Mouse (Mus musculus) thymus, postnatal 14 days (tissue): ENCODE measurements around the gene Hapln4.

Experiments used
- DNase-seq: peaks from one replicate; pipeline ENCODE4 v3.0.0; 2021

The Hapln4 gene

GRCm38 (mm10) chr8:70104506-70104905, 21.2 kb downstream of the Hapln4 start:
- DNase-seq, result peak; percentile 71

DNA sequence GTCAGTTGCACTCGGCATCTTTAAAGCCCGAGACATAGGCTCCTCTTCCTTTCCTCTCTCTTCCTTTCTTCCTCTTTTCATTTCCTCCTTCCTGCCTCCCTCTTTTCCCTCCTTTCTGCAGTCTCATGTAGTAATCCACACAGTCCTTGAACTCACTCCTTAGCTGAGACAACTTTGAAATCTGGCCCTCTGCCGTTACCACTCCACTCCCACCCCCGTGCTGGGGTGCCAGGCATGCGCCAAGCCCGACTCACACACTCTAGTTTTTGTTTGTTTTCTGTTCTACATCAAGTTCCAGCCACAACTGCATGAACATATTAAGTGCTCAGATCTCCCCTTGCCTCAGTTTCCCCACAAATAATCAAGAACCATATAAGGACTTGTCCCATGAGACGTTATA, 21.7 kb downstream of the Hapln4 start:
- DNase-seq, result no peak

- DNase-seq, result no peak
These were observed 27.2 kb downstream of the Hapln4 start for GRCm38 (mm10) chr8:70110451-70110850.

DNA sequence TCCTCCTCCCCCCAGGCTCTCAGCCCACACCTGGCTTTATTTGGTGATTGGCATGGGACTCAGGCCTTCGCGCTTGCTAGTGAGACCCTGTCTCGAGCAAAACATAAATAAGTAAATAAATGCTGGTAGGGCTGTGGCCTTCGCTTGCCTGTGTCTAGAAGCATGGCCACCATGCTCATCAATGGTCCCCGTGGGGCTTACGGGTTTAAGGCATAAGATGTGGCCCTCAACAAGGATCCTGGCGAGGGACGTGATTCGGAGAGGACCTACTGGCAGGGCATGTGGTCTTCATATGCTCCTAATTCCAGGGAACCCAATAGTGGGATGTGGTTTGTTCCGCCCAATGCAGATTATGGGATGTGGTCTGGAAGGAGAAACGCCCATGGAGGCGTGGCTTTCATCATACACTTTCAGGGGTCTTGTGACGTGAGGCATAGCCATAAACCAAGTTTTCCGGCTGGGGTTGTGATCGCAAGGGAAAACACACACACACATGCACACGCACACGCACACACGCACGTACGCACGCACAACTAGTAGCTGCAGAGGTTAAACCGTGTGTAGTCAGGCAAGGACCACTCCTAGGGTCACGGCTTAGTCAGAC, 28.0 kb downstream of the Hapln4 start:
- no peak for DNase-seq

- DNase-seq, result peak; percentile 23
These were observed 29.3 kb downstream of the Hapln4 start for GRCm38 (mm10) chr8:70112401-70113016.

DNA sequence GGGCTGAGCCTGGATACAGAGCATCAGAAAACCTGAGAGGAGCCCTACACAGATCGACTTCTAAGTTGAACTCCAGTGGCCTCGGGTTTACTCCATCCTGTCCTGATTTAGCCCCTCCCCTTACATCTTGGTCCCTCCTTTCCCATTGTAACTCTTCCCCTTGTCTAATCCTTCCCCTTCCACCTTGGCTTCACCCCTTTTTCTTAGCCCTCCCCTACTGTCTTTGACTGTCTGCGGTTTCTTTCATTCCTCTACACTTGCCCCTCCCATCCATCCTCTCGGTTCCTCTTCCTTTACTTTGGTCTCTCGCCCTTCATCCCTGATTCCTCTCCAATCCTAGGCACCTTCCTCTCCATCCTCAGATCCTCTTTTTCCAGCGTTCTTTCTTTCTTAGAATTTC, 31.2 kb downstream of the Hapln4 start:
- DNase-seq, result no peak

- DNase-seq, result no peak
These were observed 31.6 kb downstream of the Hapln4 start for GRCm38 (mm10) chr8:70114892-70115291.

- DNase-seq, result peak; percentile 37
These were observed 34.4 kb downstream of the Hapln4 start for GRCm38 (mm10) chr8:70117611-70118010.

DNA sequence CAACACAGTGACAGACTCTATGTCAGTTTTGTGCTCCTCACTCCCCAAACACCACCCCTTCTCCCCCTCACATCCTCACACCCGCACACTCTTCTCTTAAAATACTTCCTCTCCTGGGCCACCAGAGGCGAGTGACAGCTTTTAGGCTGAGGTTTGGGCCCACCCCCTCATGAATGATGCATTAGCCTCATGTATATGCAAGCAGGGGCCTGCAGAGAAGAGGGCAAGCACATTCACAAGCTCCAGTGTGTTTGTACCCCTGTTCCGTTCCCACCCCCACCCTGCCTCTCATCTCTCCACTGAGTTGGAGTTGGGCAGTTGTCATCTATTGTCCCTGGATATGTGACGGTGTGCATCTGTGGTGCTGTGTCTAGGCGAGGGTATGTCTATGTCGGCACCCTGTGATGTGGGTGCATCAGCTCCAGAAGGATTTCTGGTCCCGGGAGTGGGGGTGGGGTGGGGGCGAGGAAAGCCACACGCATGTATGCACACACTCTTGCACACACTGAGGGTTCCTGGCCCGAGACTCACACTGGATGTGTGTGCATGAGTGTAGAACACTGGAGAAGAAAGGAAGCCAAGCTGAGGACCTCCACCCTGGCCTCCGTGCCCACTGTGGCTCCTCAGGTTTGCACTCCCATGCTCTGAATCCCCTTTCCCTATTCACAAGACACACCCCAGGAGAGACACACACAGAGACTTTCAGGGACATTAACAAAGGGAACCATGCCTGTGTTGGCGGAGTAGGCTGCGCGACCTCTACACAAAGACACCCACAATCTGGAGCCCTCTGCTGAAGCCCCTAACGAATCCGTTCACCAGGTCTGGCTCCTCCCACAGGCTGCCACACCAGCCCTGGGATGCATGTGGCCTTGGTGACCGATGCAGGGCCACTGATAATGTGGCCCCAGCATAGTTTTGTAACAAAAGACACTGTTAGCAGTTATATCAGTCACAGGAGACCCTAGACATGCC, 35.8 kb downstream of the Hapln4 start:
- no peak for DNase-seq

GRCm38 (mm10) chr8:70120667-70121066, 37.4 kb downstream of the Hapln4 start, which contains the start of gene Ncan:
Gene Ncan (minus strand): TSS chr8:70120873.
- peak; percentile 45 for DNase-seq

DNA sequence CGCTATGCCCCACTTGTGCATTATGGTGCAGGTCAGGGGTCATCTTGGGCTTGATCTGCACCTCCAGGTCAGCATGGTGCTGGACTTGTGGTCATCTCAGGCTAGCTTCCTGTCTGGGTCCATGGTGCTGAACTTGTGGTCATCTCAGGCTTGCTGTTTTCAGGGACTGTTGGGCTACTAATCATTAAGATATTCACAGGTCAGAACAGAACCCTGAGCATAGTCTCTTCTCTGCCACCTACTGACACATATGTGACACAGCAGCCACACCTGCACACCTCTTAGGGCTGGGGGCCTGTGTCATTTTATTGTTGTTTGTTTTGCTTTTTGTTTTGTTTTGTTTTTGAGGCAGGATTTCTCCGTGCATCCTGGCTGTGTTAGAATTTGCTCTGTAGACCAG, 39.6 kb downstream of the Hapln4 start:
- no peak for DNase-seq

GRCm38 (mm10) chr8:70124992-70125391, 41.7 kb downstream of the Hapln4 start:
- DNase-seq, result no peak

- no peak for DNase-seq
These were observed 45.2 kb downstream of the Hapln4 start for GRCm38 (mm10) chr8:70128435-70128834.

- no peak for DNase-seq
These were observed 46.2 kb downstream of the Hapln4 start for GRCm38 (mm10) chr8:70129309-70129952.

DNA sequence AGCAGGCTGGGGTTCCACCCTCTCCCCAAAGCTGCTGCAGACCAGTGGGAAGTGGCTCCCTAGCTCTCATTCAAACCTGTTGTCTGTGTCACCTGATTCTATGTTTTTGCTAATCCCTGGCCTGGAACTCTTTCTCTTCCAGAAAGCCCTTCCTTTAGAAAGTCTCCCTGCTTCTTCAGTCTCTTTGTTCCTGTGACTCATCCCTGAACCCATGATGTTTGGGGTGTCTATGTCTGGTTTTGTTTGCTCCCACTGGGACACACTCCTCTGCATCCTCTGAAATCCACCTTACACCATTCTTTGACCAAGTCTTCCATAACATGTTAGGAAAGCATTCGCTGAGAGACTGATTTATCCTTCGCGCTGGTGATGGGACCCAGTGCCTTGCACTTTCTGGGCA, 46.8 kb downstream of the Hapln4 start:
- DNase-seq, result no peak

GRCm38 (mm10) chr8:70131166-70131883, 48.1 kb downstream of the Hapln4 start, which contains the start of gene Nr2c2ap:
Gene Nr2c2ap (plus strand): TSS chr8:70131333.
- DNase-seq, result peak; percentile 89

DNA sequence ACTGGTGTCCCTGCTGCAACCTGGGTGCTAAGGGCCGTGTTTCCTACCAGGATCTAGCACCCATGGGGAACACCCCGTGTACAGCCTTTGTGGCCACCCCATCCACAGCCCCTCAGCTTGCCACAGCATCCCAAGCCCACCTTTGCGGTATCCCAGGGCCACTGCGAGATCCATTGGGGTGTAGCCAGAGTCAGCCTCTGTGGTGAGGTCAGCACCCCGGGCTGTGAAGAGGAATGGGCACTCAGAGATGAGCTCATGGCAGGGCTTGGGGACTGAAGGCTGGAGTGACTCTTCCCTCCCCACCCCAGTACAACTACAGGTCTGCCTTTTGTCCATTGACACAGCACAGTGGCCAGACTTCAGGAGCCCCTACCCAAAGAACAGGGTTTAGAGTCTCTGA, 50.8 kb downstream of the Hapln4 start:
- no peak for DNase-seq

- no peak for DNase-seq
These were observed 51.7 kb downstream of the Hapln4 start for GRCm38 (mm10) chr8:70134931-70135330.

- DNase-seq, result no peak
These were observed 53.3 kb downstream of the Hapln4 start for GRCm38 (mm10) chr8:70136591-70136990.

GRCm38 (mm10) chr8:70137890-70138289, 54.6 kb downstream of the Hapln4 start:
- DNase-seq, result no peak

DNA sequence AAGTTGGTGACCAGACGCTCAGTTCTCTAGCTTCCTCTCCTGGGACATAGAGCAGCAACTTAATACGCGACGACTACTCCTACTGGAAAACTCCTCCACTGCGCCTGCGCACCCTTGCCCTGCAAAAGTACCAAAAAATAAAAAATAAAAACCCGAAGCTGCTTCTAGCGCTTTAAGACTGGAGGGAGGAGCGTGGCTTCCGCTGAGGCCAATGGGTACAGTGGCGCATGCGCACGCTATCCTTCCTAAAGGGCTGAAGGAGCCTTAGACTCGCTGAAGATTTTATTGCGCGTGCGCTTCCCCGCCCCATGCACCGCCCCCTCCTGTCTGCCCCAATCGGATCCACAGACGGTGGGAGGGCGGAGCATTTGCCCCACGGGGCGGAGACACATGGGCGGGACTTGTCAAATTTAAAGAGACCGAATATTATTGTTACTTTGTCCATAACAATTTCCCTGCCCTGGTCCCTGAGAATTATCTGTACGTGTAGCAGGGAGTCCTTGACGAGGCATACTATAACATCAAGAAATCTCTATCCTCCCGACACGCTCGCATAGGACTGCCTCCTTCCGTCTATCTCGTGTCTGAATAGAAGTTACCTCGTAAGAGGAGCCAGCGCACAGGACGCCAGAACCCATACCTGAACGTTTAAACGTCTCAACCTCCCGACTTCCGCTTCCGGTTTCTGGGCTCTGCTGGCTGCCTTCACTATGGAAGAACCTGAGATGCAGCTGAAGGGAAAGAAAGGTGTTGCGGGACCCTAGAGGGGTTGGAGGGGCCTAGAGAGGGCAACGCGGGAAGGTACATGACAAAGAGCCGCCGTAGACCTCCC, 56.0 kb downstream of the Hapln4 start, which contains the start of the genes Rfxank, Borcs8 and Mef2b:
Rfxank (minus strand) TSS at position 129 of the 832 bp plus-strand sequence.
Borcs8 (plus strand) TSS at position 474 of the 832 bp plus-strand sequence.
Mef2b (plus strand) TSS at position 686 of the 832 bp plus-strand sequence.
- DNase-seq, result peak; percentile 100
